Mouse (Mus musculus) ES-Bruce4 (cell line): Measurements from ENCODE around the gene Catsperz. TPM values are rescaled to one million over a fixed set of nuclear protein-coding genes. Genes with fewer than 3 reads are reported as not detected.

Experiments
- H3K27ac ChIP-seq: 2 replicates; pipeline ENCODE4 v1.5.1; 2012; ENCODE audit warnings: low read length, inconsistent platforms; ENCODE audit not compliant: insufficient read depth
- H3K27me3 ChIP-seq: 2 replicates; pipeline ENCODE4 v1.6.1; 2012; ENCODE audit warnings: mild to moderate bottlenecking, low read length, inconsistent platforms; ENCODE audit not compliant: control insufficient read depth, poor library complexity, insufficient read depth, severe bottlenecking
- H3K36me3 ChIP-seq: 2 replicates; pipeline ENCODE4 v1.6.1; 2012; ENCODE audit warnings: inconsistent platforms, mild to moderate bottlenecking, low read length, moderate library complexity; ENCODE audit not compliant: control insufficient read depth, poor library complexity, insufficient read depth, severe bottlenecking
- H3K4me1 ChIP-seq: one replicate; pipeline ENCODE4 v1.8.1; 2011; ENCODE audit warnings: low read length; ENCODE audit not compliant: control insufficient read depth, insufficient read depth
- H3K4me3 ChIP-seq: 2 replicates; pipeline ENCODE4 v1.5.1; 2011; ENCODE audit warnings: low read depth, mild to moderate bottlenecking, low read length
- H3K9ac ChIP-seq: 2 replicates; pipeline ENCODE4 v1.6.1; 2012; ENCODE audit warnings: low read depth, mild to moderate bottlenecking, inconsistent platforms; ENCODE audit not compliant: poor library complexity, severe bottlenecking
- H3K9me3 ChIP-seq: replicated peaks from 2 replicates; pipeline ENCODE4 v1.6.1; 2012; ENCODE audit warnings: mild to moderate bottlenecking, low read length, inconsistent platforms; ENCODE audit not compliant: control insufficient read depth, poor library complexity, insufficient read depth, severe bottlenecking
- CTCF ChIP-seq: IDR thresholded peaks from one replicate; pipeline ENCODE4 v1.8.1; 2011; ENCODE audit warnings: low read depth, low read length
- EP300 ChIP-seq: IDR thresholded peaks from 2 replicates; pipeline ENCODE4 v1.6.1; 2011; ENCODE audit warnings: low read depth, low read length; ENCODE audit not compliant: insufficient read depth
- POLR2A ChIP-seq: IDR thresholded peaks from one replicate; pipeline ENCODE4 v1.8.1; 2011; ENCODE audit warnings: low read length; ENCODE audit not compliant: insufficient read depth
- polyA plus RNA-seq: library from polyadenylated mRNA; stranded (reverse); fragments of >200 nt; gene quantifications from 2 replicates; pipeline ENCODE4 v1.2.4, GENCODE M21; 2011; ENCODE audit warnings: low read depth; ENCODE audit not compliant: missing spikeins, insufficient read depth, insufficient read length

The Catsperz gene
- polyA plus RNA-seq, 1 experiment: 1.8 TPM

- no peak overlapping the region for H3K4me3 ChIP-seq
- H3K27me3 ChIP-seq: no peaks in the 10 kb centered on the region
- no peaks in the 10 kb centered on the region for H3K9me3 ChIP-seq
- no peak overlapping the region for H3K9ac ChIP-seq
- peaks cover 2% of the 10 kb centered on the region for H3K4me1 ChIP-seq
- no peak overlapping the region for H3K27ac ChIP-seq
- H3K36me3 ChIP-seq: no peaks in the 10 kb centered on the region
- TF ChIP-seq CTCF (no peak), EP300 (no peak), POLR2A (no peak)
Observed at GRCm38 (mm10) chr19:6932018-6932417, 6.8 kb upstream of the Catsperz start.

GRCm38 (mm10) chr19:6931002-6931401 lies 5.8 kb upstream of the Catsperz start:
- no peak for TF ChIP-seq CTCF
- TF ChIP-seq POLR2A: no peak
- TF ChIP-seq EP300: no peak

GRCm38 (mm10) chr19:6928080-6928479 lies 2.9 kb upstream of the Catsperz start:
- no peak overlapping the region for H3K27ac ChIP-seq
- H3K9me3 ChIP-seq: no peaks in the 10 kb centered on the region
- H3K27me3 ChIP-seq: no peaks in the 10 kb centered on the region
- H3K9ac ChIP-seq: no peak overlapping the region
- TF ChIP-seq EP300 (no peak), CTCF (no peak), POLR2A (no peak)
- no peaks in the 10 kb centered on the region for H3K36me3 ChIP-seq
- H3K4me1 ChIP-seq: peaks cover 2% of the 10 kb centered on the region
- H3K4me3 ChIP-seq: no peak overlapping the region

More at GRCm38 (mm10) chr19:6931002-6931401, 5.8 kb upstream of the Catsperz start:
- Histone ChIP-seq H3K27me3 (no peaks in the 10 kb centered on the region), H3K36me3 (no peaks in the 10 kb centered on the region), H3K4me3 (no peak overlapping the region), H3K9ac (no peak overlapping the region), H3K27ac (no peak overlapping the region), H3K4me1 (peaks cover 2% of the 10 kb centered on the region), H3K9me3 (no peaks in the 10 kb centered on the region)

- Histone ChIP-seq H3K4me3 (no peak overlapping the region), H3K27me3 (no peaks in the 10 kb centered on the region), H3K27ac (no peak overlapping the region), H3K9me3 (no peaks in the 10 kb centered on the region), H3K4me1 (peaks cover 4% of the 10 kb centered on the region), H3K36me3 (no peaks in the 10 kb centered on the region), H3K9ac (no peak overlapping the region)
- TF ChIP-seq EP300: no peak
- no peak for TF ChIP-seq CTCF
- no peak for TF ChIP-seq POLR2A
Observed at GRCm38 (mm10) chr19:6926559-6927255, 1.5 kb upstream of the Catsperz start.

GRCm38 (mm10) chr19:6925611-6926329 lies 590 bp upstream of the Catsperz start:
- H3K4me1 ChIP-seq: peaks cover 2% of the 10 kb centered on the region
- no peaks in the 10 kb centered on the region for H3K9me3 ChIP-seq
- no peak for TF ChIP-seq EP300
- TF ChIP-seq CTCF: no peak
- no peak for TF ChIP-seq POLR2A
- H3K9ac ChIP-seq: peak overlapping the region; percentile 35
- no peaks in the 10 kb centered on the region for H3K27me3 ChIP-seq
- H3K4me3 ChIP-seq: peak overlapping the region; percentile 49
- H3K27ac ChIP-seq: no peak overlapping the region
- no peaks in the 10 kb centered on the region for H3K36me3 ChIP-seq

- Histone ChIP-seq H3K4me3 (peak overlapping the region; percentile 39), H3K4me1 (peaks cover 2% of the 10 kb centered on the region), H3K9me3 (no peaks in the 10 kb centered on the region), H3K9ac (peak overlapping the region; percentile 25; the same call in 1 of the 2 replicates), H3K27me3 (no peaks in the 10 kb centered on the region), H3K36me3 (no peaks in the 10 kb centered on the region), H3K27ac (no peak overlapping the region)
- TF ChIP-seq CTCF (peak; percentile 79), EP300 (no peak)
Observed at GRCm38 (mm10) chr19:6924461-6925306, 496 bp downstream of the Catsperz start.
